Mouse (Mus musculus): Measurements from ENCODE around the gene Dcst1. TPM values are rescaled to one million over a fixed set of nuclear protein-coding genes. Genes with fewer than 3 reads are reported as not detected.
A peak's percentile ranks its signal among the peaks of the same experiment; 100 is the strongest.

The Dcst1 gene
- polyA plus RNA-seq, 1 experiment from 2014 or later: 0.09 TPM

DNA sequence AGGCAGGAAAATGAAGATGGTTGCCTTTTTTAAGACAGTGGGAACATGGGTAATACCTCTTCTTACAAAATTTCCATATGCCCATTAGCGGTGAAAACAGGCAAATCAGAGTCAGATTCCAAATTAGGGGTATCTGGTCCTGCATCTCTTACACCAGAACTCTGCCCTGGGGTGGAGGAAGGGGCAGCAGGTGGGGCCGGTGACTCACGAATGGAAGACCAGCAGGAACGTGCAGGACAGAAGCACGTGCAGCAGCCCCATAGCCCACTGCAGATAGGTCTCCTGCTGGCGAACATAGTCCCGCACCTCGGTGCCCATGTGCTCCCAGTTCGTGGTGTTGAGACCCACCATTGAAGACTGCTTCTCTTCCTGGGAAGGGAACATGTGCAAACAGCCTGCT is 9.0 kb downstream of the Dcst1 start:
- H3K4me1 ChIP-seq (replicated peaks): no peaks in the 10 kb centered on the region
- H3K4me3 ChIP-seq: no peak overlapping the region
- no peak for ATAC-seq (ENCODE audit: insufficient number of reproducible peaks, low FRiP score)
- H3K4me2 ChIP-seq: no peak overlapping the region
- H3K36me3 ChIP-seq: no peaks in the 10 kb centered on the region
- no peaks in the 10 kb centered on the region for H3K9me3 ChIP-seq (replicated peaks)
- H3K9ac ChIP-seq: no peak overlapping the region
- 53% methylated on average over 9 of the region's 9 CpGs for WGBS
- H3K27me3 ChIP-seq (replicated peaks): peaks cover 45% of the 10 kb centered on the region
- no peak overlapping the region for H3K27ac ChIP-seq (ENCODE audit: poor library complexity, severe bottlenecking)

- ATAC-seq (ENCODE audit: insufficient number of reproducible peaks, low FRiP score): no peak
- Histone ChIP-seq H3K36me3 (no peaks in the 10 kb centered on the region), H3K4me2 (no peak overlapping the region), H3K4me3 (no peak overlapping the region), H3K27me3 (replicated peaks) (peaks cover 48% of the 10 kb centered on the region), H3K9ac (no peak overlapping the region), H3K27ac (ENCODE audit: poor library complexity, severe bottlenecking) (no peak overlapping the region), H3K9me3 (replicated peaks) (no peaks in the 10 kb centered on the region), H3K4me1 (replicated peaks) (0 out of 2 replicates have a peak, but pooled peaks cover 1% of the 10 kb centered on the region)
- 79% methylated on average over 6 of the region's 6 CpGs for WGBS
Measured at GRCm38 (mm10) chr3:89355512-89355902, 9.5 kb downstream of the Dcst1 start.

- H3K27me3 ChIP-seq (replicated peaks): peaks cover 52% of the 10 kb centered on the region
- H3K27ac ChIP-seq (ENCODE audit: poor library complexity, severe bottlenecking): no peak overlapping the region
- H3K9me3 ChIP-seq (replicated peaks): no peaks in the 10 kb centered on the region
- ATAC-seq (ENCODE audit: insufficient number of reproducible peaks, low FRiP score): no peak
- no peak overlapping the region for H3K4me3 ChIP-seq
- no peaks in the 10 kb centered on the region for H3K36me3 ChIP-seq
- WGBS: 17% methylated on average over 5 of the region's 5 CpGs
- H3K4me2 ChIP-seq: no peak overlapping the region
- no peak overlapping the region for H3K9ac ChIP-seq
- H3K4me1 ChIP-seq (replicated peaks): peaks cover 6% of the 10 kb centered on the region; the same call in 1 of the 2 replicates
Measured at GRCm38 (mm10) chr3:89354816-89355511, 10.1 kb downstream of the Dcst1 start.

DNA sequence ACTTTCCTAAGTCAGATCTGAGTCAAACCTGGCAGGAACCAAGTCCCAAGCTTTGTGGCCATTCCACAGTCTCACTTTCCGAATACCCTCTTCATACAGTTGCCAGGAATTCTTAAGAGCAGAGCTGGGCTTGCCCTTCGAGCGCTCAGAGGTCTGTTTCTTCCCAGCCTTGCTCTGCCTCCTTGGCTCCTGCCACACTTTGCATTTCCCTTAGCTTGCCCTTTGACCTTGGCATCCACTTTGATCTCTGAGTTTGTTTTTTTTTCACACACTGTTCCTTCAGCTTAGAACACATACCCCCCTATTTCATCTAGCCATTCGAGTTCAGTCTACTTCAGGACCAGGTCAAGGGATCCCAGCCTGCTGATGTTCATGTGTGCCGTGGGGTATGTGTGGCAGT is 13.8 kb downstream of the Dcst1 start:
- 58% methylated on average over 5 of the region's 5 CpGs for WGBS
- no peak overlapping the region for H3K27ac ChIP-seq (ENCODE audit: poor library complexity, severe bottlenecking)
- H3K27me3 ChIP-seq (replicated peaks): peaks cover 57% of the 10 kb centered on the region

GRCm38 (mm10) chr3:89349869-89350501 is 15.1 kb downstream of the Dcst1 start, which contains the start of gene Adam15:
Adam15 (minus strand) TSS chr3:89349996.
- ATAC-seq (ENCODE audit: insufficient number of reproducible peaks, low FRiP score): peak; percentile 88
- Histone ChIP-seq H3K4me2 (peak within 1 kb of the TSS; percentile 90), H3K36me3 (no peaks in the 10 kb centered on the region; the same call in 1 of the 2 replicates), H3K4me1 (replicated peaks) (peaks cover 21% of the 10 kb centered on the region), H3K9ac (peak within 1 kb of the TSS; percentile 73), H3K9me3 (replicated peaks) (no peaks in the 10 kb centered on the region), H3K27ac (ENCODE audit: poor library complexity, severe bottlenecking) (peak within 1 kb of the TSS; percentile 56), H3K4me3 (peak within 1 kb of the TSS; percentile 65), H3K27me3 (replicated peaks) (peaks cover 50% of the 10 kb centered on the region)
- under 1% methylated on average over 59 of the region's 59 CpGs for WGBS

More for the DNA sequence above, 13.8 kb downstream of the Dcst1 start:
- Histone ChIP-seq H3K4me1 (replicated peaks) (peaks cover 21% of the 10 kb centered on the region), H3K4me2 (no peak overlapping the region), H3K36me3 (no peaks in the 10 kb centered on the region), H3K9me3 (replicated peaks) (no peaks in the 10 kb centered on the region), H3K4me3 (no peak overlapping the region), H3K9ac (no peak overlapping the region)
- ATAC-seq (ENCODE audit: insufficient number of reproducible peaks, low FRiP score): no peak

DNA sequence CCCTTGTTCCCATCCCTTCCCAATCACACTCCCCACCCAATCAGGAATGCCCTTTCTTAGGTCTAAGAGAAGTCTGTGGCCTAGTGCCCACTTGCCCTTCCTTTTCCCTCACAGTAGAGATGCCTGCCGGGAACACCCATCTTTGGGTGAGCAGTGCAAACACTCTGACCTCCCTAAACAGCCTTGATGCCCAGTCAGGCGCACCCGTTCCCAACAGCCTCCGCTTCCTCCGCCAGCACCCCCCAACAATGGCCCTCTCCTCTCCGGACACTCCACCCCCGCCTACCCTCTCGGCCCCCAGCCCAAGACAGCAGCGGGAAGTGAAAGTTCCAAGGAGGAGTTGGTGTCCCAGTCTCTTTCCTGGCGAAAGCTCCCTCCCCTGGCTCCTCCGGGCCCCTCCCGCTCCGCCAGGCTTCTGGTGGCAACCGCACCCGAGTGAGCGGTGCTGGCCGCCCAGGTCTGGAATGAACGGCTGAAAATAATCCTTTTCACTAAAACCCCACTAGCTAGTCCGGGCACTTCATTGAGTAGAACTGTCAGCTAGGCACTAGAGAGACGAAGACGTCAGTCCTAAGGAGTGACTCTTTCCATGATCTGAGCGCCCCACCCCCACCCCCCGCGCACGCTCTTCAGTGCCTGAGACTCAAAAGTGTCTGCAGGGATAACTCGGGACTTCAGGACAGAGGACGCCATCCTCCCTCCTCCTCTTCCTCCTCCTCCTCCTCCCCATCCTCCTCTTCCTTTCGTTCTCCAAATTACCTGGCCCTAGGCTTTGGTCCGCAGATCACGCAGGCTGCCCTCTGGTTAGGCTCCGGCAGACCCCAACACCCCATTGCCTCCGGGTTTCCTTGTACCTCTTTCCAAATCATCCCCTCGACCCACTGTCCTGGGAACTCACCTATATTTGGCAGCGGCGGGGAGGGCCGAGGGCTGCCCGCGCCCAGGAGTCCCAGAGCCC is 15.9 kb downstream of the Dcst1 start:
- Histone ChIP-seq H3K9ac (peak overlapping the region; percentile 73), H3K27ac (ENCODE audit: poor library complexity, severe bottlenecking) (peak overlapping the region; percentile 56), H3K4me2 (peak overlapping the region; percentile 90), H3K9me3 (replicated peaks) (no peaks in the 10 kb centered on the region), H3K4me3 (peak overlapping the region; percentile 65), H3K36me3 (peaks cover 5% of the 10 kb centered on the region; the same call in 1 of the 2 replicates), H3K4me1 (replicated peaks) (peaks cover 21% of the 10 kb centered on the region), H3K27me3 (replicated peaks) (peaks cover 53% of the 10 kb centered on the region)
- ATAC-seq (ENCODE audit: insufficient number of reproducible peaks, low FRiP score): peak; percentile 57
- 1% methylated on average over 38 of the region's 38 CpGs for WGBS

- peaks cover 44% of the 10 kb centered on the region for H3K27me3 ChIP-seq (replicated peaks)
- no peak overlapping the region for H3K4me3 ChIP-seq
- H3K4me1 ChIP-seq (replicated peaks): peaks cover 21% of the 10 kb centered on the region
- peak overlapping the region; percentile 90 for H3K4me2 ChIP-seq
- 58% methylated on average over 1 of the region's 1 CpGs for WGBS
- 0 out of 2 replicates have a peak overlapping the region, but pooled peaks have one; percentile 1 for H3K9ac ChIP-seq
- 0 out of 2 replicates have a peak overlapping the region, but pooled peaks have one; percentile 8 for H3K27ac ChIP-seq (ENCODE audit: poor library complexity, severe bottlenecking)
- H3K9me3 ChIP-seq (replicated peaks): no peaks in the 10 kb centered on the region
- peaks cover 16% of the 10 kb centered on the region for H3K36me3 ChIP-seq
- no peak for ATAC-seq (ENCODE audit: insufficient number of reproducible peaks, low FRiP score)
Measured at GRCm38 (mm10) chr3:89347916-89348315, 17.1 kb downstream of the Dcst1 start.

GRCm38 (mm10) chr3:89346815-89347540 is 18.1 kb downstream of the Dcst1 start:
- Histone ChIP-seq H3K27me3 (replicated peaks) (peaks cover 35% of the 10 kb centered on the region), H3K36me3 (peaks cover 22% of the 10 kb centered on the region), H3K9me3 (replicated peaks) (no peaks in the 10 kb centered on the region), H3K27ac (ENCODE audit: poor library complexity, severe bottlenecking) (no peak overlapping the region), H3K9ac (no peak overlapping the region), H3K4me2 (no peak overlapping the region; the same call in 1 of the 2 replicates), H3K4me3 (no peak overlapping the region), H3K4me1 (replicated peaks) (peaks cover 21% of the 10 kb centered on the region)
- ATAC-seq (ENCODE audit: insufficient number of reproducible peaks, low FRiP score): no peak
- 71% methylated on average over 10 of the region's 10 CpGs for WGBS

DNA sequence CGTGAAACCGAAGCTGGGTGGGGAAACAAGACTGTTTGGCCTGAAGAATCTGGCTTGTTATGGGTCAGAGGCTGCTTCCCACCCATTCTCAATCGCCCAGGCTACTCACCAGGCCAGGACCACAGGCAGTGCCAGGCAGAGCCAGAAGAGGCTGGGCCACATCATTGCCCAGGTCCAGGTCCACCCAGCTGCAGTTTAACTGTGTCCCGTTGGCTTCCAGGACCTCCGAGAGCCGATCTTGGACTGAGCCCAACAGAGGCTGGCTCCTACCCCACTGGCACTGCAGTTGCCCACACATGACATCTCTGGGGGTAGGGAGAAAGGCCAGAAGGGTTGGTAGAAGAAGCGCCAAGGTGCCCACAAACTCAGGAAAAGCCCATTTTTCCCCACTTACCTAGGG is 21.8 kb downstream of the Dcst1 start:
- no peak overlapping the region for H3K4me2 ChIP-seq
- WGBS: 87% methylated on average over 7 of the region's 7 CpGs
- H3K36me3 ChIP-seq: peaks cover 25% of the 10 kb centered on the region

GRCm38 (mm10) chr3:89341794-89342193 is 23.3 kb downstream of the Dcst1 start:
- no peak overlapping the region for H3K9ac ChIP-seq

More for the DNA sequence above, 21.8 kb downstream of the Dcst1 start:
- no peak overlapping the region for H3K4me3 ChIP-seq
- no peak overlapping the region for H3K27ac ChIP-seq (ENCODE audit: poor library complexity, severe bottlenecking)
- no peak for ATAC-seq (ENCODE audit: insufficient number of reproducible peaks, low FRiP score)
- no peak overlapping the region for H3K9ac ChIP-seq
- H3K9me3 ChIP-seq (replicated peaks): no peaks in the 10 kb centered on the region
- peaks cover 17% of the 10 kb centered on the region; the same call in 1 of the 2 replicates for H3K4me1 ChIP-seq (replicated peaks)
- H3K27me3 ChIP-seq (replicated peaks): peaks cover 13% of the 10 kb centered on the region

More at GRCm38 (mm10) chr3:89341794-89342193, 23.3 kb downstream of the Dcst1 start:
- no peak for ATAC-seq (ENCODE audit: insufficient number of reproducible peaks, low FRiP score)
- Histone ChIP-seq H3K4me3 (no peak overlapping the region), H3K36me3 (peaks cover 25% of the 10 kb centered on the region), H3K4me1 (replicated peaks) (peaks cover 18% of the 10 kb centered on the region), H3K27ac (ENCODE audit: poor library complexity, severe bottlenecking) (no peak overlapping the region), H3K9me3 (replicated peaks) (no peaks in the 10 kb centered on the region), H3K27me3 (replicated peaks) (0 out of 2 replicates have a peak, but pooled peaks cover 7% of the 10 kb centered on the region), H3K4me2 (no peak overlapping the region)
- 83% methylated on average over 4 of the region's 4 CpGs for WGBS

Data from heart, embryonic 12.5 days (tissue).